Mouse (Mus musculus): ENCODE measurements around the gene 1110008P14Rik.

The 1110008P14Rik gene

DNA sequence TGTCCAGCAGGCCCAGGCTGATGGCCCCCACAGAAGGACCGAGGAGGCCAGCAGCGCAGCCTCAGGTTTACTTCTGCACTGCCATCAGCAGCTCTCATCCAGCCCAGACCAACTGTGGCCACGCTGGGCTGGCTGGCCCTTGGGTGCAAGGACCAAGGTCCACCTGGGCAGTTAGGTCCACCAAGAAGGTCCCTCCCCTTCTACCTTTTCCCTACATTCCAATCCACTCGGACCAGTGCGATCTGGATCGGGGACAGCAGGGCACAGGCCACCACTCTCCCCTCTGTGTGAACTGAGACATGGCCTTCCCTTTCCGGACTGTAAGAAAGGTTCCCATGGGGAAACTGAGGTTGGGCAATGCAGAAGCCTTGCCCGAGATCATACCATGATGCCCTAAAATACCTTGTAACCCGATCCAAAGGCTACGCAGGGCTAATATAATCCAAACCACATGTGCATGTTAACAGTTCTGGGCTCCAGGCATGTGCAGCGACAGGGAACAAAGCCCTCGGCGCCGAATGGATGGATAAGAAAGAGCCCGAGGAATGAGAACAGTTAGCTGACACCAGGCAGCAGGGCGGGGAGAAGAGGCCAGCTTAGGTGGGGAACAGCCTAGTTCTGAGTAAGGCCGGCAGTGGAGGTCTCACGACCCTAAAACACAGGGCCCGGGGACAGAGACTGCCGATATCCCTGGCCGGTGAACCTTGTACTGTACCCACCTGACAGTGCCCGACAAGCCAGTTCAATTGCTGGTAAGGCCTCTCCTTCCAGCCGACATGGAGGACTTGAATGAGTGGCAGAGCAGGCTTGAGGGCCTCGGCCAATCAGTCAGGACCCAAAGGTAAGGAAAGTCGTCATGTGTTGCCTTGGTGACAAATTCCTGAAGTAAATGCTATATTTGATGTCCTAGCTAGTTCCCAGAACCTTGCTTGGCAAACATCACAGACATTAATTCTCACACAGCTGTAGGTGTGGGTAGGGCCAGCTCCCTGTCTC is 27.0 kb upstream of the 1110008P14Rik start:
- peak; percentile 49 for DNase-seq (ENCODE audit: low read depth)

DNA sequence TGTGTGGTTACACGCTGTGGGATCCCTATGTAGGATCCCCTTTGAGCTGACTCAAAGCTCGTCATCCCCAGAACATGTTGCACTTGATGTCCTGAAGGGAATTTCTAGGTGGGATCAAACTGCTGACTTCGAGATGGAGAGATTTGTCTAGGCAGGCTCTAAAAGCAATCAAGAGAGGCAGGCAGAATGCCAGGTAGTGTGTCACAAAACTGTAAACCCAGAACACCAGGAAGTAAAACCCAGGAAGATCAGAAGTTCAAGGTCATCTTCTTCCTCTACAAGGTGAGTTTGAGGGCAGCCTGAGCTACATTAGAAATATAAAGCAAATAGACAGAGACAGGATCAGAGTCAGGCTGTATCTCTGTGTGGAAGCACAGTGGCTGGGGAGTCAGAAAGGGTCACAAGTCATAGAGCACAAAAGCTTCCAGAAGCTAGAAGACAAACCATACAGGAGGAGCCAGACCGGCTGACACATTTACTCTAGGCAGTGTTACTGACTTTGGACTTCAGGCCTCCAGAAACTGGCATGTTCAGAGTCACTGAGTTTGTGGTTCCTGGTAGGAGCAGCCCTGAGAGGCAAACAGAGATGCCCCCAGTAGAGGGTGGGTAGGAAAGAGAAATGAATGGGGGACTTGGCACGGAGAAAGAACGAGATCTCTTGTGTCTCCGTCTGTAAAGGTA is 25.5 kb upstream of the 1110008P14Rik start:
- no peak for DNase-seq (ENCODE audit: low read depth)

DNA sequence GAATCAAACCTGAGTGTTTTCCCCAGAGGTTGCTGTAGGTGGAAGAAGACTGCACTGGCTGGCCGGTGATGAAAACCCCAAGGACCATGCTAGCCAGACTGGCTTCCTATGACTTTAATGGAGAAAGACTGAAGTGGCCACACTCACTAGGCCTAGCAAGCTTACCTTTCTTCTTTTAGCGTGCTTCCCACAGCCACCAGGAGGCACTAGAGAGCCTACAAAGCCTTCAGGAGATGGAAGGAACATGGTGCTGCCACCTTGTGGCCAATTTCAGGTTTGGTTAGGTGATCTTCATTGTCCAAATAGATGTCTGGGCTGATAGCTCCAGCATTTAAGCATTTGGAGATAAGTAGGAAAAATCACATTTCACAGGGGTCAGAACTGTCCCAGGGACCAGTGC is 22.9 kb upstream of the 1110008P14Rik start:
- DNase-seq (ENCODE audit: low read depth): peak; percentile 99

DNA sequence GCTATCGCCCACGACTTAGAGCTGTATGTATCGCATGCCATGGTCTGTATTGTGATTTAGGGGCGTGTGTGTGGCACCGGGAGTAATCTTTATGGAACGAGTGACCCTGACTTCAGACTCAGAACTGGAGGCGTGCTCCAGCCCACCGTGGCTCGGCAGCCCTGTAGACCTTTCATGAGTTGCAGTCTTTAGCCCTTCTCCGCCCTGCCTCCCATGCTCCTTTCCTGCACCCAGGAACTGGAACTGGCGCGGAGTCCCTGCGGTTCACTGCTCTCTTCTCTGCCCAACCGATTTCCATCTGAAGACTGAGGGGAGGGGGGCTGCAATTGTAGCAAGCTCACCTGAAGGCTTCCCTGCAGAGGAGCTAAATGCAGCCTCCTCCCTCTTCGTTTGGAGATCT is 15.0 kb upstream of the 1110008P14Rik start:
- no peak for DNase-seq (ENCODE audit: low read depth)

DNA sequence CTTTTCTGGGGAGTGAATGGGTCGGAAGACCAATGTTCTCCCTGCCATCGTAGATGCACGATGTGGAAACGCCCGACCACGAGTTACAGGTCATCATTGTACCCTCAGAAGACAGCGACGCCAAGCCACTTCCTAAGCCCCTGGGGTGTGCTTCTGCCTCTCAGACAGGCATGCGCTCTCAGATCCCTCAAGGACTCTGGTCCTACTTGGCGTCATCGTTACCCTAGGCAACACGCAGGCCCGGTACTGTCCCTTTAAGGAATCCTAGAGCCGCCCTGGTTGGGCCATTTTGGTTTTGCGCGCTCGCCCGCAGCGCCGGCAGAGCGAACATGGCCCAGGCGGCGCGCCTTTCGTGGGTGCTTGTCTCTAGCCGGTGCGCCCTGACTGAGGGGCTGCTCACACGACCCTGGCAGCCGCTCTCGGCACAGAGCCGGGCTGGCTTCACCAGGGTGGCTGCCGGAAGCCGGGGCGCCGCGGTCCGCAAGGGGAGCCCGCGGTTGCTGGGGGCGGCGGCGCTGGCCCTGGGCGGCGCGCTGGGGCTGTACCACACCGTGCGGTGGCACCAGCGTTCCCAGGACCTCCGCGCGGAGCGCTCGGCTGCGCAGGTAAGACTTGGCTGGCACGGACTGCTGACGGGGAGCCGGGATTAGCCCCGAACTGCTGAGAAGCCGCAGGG is 14.3 kb upstream of the 1110008P14Rik start:
- peak; percentile 94 for DNase-seq (ENCODE audit: low read depth)

DNA sequence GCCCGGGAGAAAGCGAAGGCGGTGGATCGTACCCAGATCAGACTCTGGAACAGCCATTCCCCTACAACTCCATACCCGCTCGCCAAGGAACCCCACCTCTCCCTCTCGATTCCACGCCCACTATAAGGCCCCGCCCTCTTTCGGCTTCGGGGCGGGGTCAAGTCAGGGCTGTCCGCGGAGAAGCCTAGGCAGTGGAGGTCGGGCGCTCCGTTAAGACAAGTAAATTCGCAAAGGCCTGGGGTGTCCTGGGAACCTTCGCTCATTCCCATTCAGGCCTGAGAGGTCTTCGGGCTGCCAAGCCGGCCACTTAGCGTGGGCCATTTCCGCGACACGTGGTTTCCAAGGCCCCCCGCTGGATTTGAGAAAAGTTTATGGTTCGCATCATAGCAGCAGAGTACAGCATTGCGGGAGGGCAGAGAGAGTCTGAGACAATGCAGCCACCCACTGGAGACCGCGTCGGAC is 13.8 kb upstream of the 1110008P14Rik start, which contains the start of gene Ptges2:
Gene Ptges2 (plus strand): TSS at position 413 of the 462 bp plus-strand sequence.
- peak; percentile 94 for DNase-seq (ENCODE audit: low read depth)

DNA sequence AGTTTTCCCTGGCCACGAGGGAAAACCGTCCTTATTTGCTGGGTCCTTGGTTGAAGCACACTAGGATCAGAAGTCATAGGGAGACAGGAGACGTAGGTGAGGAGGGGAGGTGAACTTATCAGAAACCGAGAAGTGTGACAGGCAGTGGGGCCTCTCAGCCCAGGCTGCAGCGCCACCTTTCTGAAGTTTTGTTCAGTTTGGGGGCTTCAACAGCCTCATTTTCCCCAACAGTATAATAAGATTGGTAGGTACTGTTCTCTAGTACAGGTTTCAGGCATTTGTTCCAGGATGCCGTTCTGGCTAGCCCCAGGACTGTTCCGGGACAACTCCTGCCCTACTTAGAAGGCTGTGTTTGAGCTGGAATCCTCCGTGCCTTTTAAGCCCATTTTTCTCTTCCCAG is 13.2 kb upstream of the 1110008P14Rik start:
- peak; percentile 68 for DNase-seq (ENCODE audit: low read depth)

DNA sequence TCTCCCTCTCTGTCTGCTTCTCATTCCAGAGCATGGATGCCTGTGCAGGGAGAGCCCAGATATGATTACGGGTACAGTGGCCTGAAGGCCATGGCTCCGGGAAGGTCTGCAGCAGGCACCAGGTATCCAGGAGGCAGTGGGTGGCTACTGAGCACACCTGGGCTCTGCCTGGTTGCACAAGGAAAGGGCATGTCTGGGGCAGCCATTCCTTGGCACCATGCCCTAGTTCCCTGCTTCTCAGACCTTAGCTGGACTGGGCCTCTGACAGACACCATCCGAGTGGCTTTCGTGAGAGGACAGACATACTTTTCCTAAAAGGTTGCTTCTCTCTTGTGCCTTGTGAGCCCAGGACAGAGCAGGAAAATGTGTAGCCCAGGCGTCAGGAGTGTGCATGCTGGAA is 10.3 kb upstream of the 1110008P14Rik start:
- DNase-seq (ENCODE audit: low read depth): no peak

DNA sequence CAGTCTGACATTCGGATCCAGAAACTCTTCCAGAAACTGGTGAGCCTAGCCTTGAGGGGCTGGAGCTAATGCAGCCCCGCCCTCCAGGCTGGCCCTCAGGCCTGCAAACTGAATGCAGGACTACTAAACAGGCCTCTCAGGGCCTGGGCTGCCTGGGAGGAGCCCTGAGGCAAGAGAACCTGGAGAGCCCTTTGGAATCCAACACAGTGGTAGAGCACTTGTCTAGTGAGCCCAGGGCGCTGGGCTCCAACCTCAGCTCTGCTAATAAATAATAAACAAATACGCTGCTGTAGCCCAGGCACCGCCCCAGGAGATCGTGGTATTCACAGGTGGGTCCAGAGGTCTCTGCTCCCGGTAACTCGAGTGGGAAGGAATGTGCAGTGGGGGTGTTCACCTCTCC is 9.1 kb upstream of the 1110008P14Rik start:
- DNase-seq (ENCODE audit: low read depth): peak; percentile 42

DNA sequence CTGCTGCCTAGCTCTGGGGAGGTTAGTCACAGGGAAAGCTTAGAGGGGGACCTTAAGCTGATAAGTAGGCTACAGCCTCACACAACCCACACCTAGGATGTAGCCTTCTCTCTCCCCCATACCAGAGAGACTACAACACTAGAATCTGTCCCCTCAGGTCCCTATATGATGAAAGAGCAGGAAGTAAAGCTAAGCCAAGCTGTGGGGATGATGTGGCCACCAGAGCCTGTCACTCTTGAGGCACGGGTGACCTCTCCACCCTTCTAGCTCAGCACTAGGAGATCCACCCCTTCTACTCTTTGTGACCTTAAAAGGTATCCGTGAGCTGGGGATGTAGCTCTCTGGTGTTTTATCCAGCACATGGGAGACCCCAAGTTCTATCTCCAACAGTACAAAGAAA is 7.4 kb upstream of the 1110008P14Rik start:
- no peak for DNase-seq (ENCODE audit: low read depth)

DNA sequence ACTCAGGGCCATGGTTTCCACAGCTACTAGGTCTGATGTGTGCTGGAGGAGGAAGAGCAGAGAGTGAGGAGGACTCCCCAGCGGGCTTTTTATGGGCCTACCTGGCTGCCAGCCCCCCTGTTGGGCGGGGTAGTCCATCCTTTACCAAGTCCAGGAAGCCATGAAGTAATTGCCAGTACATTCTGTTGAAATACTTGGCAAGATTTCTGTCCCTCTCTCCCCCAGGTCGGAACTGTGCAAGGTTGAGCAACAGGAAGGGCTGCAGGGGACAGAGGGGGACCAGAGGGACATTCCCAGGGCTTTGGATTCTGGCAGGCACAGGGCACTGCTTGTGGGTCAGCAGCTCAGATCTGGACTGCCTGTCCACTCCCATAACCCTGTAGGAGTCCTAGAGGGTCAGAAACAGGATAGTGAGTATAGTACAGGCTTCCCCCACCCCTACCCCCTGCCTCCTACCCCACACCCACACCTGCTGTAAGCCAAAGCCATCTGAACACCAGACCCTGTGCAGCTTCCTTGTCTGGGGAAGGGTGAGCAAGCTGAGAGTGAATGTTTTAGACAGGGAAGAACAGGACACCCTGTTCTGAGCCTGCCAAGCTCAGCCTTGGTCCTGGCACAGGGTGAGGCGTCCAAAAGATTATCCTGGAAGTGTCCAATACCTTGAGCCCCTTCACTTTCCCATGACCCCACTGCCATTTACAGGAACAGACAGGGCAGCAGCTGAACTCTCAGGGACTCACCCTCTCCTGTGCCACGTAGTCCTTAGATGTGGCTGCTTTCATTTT is 6.2 kb upstream of the 1110008P14Rik start, which contains the start of gene Lcn2:
Gene Lcn2 (minus strand): TSS at position 547 of the 785 bp plus-strand sequence.
- DNase-seq (ENCODE audit: low read depth): no peak

DNA sequence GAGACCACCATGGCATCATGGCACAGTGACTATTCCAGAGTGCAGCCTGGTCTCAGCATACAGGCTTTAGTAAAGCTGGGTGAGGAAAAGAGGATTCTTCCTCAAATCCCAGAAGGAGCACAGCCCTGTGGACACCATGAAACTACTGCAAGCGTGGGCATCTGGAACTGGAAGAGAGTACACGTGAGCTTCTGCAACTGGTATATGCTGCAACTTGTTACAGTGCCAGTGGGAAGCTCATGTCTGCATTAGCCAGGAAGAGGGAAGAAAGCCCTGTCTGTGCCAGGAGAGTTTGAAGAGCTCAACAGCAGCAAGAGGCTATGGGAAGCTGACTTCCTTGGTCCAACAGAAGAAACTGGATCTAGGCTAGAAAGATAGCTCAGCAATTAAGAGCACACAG is 951 bp upstream of the 1110008P14Rik start:
- DNase-seq (ENCODE audit: low read depth): no peak

DNA sequence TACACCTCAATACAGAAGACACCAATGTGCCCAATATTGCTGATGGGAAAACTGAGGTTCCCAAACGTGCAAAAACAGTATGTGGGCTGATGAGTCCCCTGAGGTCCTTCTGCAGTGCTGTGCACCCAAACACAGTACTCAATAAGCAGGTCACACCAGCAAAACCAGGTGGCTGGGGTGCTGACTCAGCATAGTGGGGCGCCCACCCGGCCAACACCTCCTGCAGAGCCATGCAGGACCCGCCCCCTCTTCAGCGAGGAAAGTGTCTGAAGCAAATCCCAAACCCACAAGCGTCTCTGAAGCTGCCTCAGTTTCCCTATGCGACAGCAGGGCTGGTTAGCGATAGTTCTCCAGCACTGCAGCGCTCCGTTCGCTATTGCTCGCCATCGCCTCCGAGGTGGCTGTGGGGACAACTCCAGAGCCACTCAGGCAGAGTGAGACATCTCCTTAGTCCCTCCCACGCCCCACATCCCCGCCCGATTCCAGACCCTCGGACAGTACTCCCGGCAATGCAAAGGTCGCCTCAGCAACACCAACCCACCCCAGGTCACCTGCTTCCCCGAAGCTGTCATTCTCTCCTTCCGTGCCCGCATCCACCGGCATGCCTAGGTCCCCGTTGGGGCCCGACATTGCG is 480 bp downstream of the 1110008P14Rik start:
- no peak for DNase-seq (ENCODE audit: low read depth)

DNA sequence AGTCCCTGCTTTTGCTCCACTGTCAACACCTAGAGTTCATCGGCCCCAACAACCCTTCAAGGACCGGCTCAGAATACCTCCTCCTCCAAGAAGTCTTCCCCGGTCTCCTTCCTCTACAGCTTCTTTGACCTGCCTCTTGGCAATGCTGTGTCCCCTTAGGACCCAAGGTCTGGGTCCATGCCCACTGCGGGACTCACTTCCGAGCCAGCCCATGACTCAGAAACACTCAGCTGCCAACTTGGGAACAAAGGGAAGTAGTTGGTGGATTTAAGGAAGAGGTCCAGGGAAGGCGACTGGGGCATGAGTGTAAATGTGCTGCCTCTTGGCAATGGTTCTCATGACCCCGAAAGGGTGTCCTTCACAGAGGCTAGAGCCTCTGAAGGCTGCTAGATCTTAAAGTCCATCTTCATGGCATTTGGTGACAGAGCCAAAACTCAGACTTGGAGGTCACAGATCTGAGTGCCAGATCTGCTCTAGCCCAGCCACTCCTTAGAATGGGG is 1.7 kb downstream of the 1110008P14Rik start:
- no peak for DNase-seq (ENCODE audit: low read depth)

DNA sequence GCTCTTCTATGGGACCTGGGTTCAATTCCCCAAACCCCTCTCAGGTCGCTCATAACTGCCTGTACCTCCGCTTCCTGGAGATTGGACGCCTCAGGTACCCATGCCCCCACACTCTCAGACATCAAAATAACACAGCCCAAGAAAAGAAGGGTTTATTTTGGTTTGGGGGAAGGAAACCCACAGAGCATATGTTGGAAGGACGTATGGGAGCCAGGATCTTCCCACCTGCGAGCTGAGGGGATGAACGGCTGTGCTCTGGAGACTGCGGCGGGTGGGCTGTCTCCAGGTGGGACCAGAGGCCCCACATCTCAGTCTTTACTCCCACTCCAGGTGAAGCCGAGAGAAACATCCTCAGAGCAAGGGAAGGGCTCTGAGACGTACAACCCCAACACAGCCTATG is 4.8 kb downstream of the 1110008P14Rik start:
- DNase-seq (ENCODE audit: low read depth): no peak

DNA sequence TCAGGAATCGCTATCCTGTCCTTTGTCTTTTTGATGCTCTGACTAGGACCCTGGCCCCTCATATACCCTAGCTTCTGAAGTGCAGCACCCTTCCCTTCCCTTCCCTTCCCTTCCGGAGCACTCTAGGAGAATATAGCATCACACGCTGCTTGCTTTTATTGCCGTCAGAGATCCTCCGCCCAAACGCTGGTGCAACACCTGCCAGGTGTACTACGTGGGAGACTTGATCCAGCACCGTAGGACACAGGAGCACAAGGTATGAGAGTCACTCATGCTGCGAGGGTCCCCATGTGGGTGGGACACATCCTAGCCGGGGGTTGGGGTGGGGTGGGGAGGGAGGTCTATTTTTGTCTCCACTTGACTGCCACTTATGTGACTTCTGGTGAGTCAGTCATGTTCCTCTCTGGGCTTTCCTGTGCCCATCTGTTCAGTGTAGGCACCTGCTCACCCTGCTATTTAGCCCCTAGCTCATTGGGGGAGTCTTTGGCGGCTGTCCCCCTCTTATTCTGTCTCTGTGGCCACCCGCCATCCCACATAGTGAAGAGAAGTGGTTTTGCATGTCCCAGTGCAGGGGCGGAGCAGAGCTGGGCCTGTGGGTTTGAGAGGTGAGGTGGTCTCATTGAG is 6.3 kb downstream of the 1110008P14Rik start:
- DNase-seq (ENCODE audit: low read depth): no peak

DNA sequence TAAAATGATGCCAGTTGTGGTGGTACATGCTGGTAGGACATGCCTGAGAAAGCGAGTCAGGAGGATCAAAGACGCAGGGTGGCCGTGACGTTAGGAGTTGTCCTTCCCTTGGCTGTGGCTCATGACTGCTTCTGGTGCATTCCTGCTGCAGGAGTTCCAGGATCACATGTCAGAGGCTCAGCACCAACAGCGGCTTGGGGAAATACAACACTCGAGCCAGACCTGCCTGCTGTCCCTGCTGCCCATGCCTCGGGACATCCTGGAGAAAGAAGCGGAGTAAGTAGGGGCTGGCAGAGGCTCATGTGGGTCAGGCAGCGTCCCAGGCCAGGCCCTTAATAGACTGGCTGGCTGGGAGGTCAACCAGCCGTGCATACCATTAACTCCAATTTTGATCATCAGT is 7.5 kb downstream of the 1110008P14Rik start:
- DNase-seq (ENCODE audit: low read depth): no peak

DNA sequence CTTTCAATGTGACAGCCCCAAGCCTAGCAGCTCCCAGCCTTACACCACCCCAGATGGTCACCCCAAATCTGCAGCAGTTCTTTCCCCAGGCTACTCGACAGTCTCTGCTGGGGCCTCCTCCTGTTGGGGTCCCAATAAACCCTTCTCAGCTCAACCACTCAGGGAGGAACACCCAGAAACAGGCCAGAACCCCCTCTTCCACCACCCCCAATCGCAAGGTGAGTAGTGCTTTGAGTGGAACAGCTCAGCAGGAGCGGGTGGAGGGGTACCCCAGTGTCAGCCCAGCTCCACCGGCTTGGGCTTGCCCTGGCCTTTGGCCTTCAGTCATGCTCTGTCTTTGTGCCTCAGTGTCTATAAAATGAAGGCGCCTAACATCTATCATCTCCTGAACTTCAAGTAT is 14.4 kb downstream of the 1110008P14Rik start:
- no peak for DNase-seq (ENCODE audit: low read depth)

DNA sequence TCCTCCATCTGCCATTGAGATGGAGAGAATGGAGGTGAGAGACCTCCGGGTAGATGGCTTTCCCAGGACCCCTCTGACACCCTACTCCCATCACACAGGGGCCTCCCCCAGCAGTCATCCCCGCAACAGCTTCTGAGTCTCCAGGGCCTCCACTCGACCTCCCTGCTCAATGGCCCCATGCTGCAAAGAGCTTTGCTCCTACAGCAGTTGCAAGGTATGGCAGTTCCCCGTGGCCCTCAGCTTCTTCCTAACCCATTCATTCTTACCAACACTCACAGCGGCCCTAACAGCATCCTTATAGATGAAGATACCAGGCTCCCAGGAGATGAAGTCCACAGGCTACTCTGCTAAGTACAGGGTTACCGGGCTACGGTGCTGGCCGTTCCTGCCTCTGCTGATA is 17.6 kb downstream of the 1110008P14Rik start:
- DNase-seq (ENCODE audit: low read depth): no peak

DNA sequence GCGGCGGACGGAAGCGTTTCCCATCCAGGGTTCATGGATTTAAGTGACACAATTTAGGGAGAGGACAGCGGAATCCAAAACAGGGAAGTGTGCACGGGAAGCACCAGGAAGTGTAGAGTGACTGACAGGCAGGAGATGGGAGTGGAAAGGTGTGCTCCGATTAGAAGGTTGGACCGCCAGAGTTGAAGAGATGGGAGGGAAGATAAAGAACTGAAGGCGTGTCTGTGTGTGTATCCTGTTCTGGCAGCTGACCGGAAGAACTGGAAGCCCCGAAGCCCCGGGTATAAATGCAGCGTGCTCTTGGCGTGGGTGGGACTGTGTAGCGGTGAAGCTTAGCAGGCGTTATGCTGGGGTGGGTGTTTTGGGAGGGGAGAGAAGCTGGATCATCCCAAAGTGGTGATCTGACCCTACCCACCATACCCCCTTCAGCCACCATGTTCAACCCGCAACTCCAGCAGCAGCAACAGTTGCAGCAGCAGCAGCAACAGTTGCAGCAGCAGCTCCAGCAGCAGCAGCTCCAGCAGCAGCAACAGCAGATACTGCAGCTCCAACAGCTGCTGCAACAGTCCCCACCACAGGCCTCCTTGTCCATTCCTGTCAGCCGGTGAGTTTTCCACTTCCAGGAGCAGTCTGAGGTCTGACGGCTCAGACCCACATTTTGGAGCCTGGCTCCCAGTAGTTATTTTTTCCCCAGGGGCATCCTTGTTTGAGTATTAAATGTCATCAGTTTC is 18.2 kb downstream of the 1110008P14Rik start:
- peak; percentile 54 for DNase-seq (ENCODE audit: low read depth)
